Mouse (Mus musculus) left cerebral cortex, adult 18-20 months (tissue): ENCODE data around the gene Il1rap. TPM values are rescaled to one million over a fixed set of nuclear protein-coding genes. Genes with fewer than 3 reads are reported as not detected.

Experiments
- DNase-seq, 2 experiments: peaks; one replicate each; pipeline ENCODE4 v3.0.0; 2021 to 2022; ENCODE audit warnings: low spot score in 2 of 2, mixed read lengths in 1 of 2
- total RNA-seq, 2 experiments: library from RNA; stranded (reverse); gene quantifications; 2 replicates each; pipeline ENCODE4 v1.2.3; 2021

Il1rap gene
- total RNA-seq, 2 experiments from 2014 or later: 30.5 to 30.9 TPM

DNA sequence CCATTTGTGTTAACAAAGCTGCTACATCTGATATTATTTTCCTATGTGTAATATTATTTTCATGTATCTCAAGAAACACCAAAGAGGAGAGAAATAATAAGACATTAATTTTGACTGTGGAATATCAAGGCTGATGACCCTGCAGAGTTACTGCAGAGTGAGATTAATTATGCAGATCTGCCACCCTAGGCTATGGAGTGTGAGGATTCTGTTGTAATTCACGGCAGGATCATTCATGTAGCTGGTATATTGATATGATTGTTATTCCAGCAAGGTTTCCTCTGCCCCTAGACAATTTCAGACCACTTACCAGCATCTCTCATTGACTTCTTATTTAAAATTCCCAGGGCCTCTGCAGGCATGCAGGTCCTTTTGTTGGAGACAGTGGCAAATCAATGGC, 29.0 kb downstream of the Il1rap start:
- no peak for DNase-seq

DNA sequence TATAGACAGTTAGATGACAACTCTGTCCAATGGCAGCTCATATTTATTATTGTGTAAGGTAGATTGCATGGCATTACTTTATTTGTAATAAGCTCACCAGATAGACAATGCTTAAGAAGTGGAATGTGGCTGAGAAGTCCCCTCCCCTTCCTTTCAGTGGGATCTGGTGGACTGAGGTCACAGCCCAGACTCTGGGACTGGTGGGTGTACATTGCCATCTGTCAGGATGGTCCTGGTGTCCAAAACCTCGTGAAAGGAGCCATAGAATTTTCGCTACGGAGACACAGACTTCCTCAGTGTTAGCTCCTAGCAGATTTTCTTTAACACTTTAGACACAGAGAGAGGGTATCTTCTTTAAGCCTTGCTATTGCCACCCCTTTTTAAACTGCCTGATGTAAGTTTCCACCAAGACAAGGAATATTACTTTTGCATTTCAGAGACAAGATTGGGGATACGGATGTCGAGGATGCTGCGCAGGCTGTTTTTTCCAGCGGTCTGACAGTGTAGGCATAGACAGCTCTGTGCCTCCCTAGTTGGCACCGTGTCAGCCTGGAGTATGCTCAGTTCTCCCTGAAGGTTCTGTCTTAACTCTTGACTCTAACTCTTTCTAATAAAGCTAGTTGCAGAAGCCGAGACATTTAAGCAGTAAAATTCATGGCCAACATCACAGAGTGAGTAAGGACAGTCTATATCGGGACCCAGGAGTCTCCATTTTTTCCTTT, 31.2 kb downstream of the Il1rap start:
- DNase-seq: peak; percentile 54 to 57

DNA sequence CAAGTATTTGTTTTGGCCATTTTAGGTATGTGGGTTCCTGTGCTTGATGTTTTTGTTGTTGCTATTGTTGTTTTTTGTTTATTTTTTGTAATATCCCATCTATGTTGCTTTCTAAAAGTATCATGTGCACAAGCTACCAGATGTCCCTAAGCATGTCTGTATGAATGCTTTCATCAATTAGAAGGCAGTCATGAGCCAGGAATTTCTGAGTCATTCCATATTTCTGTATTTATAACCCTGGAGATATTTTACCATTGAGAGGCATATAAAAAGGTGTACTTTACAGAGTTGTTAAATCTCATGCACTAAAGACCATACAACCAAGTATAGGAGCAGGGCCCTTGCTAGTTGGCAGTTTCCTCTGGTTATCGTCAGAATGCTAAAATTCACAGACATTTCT, 41.6 kb downstream of the Il1rap start:
- no peak for DNase-seq

DNA sequence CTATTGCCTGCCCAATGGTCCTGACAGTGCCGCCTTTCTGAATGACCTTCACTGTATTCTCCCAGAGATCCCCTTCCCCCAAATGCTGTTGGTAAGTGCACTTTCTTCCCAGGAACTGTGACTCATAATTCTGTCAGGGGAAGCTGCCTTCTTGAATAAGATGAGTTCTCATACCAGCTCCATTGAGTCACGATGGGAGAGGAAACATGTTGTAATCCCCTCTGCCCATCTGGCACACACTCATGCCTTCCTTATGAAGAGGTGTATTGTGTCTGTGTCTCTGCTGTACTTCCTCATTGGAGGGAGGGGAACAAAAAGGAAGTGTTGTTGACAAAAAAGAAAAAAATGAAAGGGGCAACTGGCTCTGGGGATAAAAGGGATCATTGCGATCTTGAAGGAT, 44.6 kb downstream of the Il1rap start:
- DNase-seq: no peak

DNA sequence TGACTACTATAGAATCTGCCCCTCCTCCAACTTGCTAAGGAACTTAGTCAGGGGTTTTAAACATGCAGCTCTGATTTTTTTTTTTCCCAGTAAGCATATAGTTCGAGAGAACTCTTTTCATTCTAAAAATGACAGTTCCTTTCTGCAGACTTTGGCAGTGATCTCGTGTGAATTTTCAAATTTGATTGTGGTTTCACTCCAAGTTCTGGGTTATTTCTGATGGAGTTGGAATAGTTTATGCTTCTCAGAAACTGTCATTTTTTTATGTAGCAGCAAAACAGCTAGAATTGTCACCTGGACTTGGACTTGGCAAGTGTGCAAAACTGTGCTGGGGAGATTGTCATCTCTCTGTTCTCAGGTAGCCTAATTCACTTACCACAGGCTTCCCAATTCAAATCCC, 53.3 kb downstream of the Il1rap start:
- DNase-seq: peak; percentile 20 to 24

DNA sequence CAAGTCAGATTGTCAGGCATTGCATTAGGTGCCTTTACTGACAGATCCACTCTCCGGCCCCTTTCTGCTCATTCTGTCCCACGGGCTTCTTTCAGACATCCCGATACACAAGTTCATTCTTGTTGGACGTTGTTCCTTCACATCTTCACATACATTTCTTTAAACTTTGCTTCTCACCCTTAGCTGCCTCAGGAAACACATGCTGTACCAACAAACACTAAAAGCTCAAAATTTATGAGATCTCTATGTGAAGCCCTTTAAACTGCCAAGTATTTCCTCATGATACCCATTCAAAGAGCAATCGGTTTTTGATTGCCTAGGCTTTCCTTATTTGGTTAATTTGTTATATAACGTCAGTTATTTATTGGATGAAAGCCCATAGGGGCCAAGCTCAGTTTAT, 61.6 kb downstream of the Il1rap start:
- DNase-seq: no peak

DNA sequence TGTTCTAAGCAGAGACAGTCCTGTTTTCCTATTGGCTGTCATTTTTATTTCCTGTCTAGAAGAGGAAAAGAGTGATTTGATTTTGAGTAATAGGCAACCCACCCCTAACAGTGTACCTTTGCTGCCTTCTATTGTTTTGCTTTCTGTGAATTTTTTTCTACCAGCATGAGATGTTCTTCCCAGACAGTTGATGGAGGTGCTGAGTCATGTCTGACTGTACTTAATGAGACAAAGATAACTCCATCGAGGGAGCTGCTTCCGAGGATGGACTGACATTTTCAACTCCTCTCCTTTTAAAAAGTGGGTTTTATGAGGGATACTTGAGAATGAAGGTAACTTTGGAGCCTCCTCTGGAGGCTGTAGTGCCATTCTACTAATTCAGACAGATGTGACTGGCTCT, 64.6 kb downstream of the Il1rap start:
- no peak for DNase-seq

DNA sequence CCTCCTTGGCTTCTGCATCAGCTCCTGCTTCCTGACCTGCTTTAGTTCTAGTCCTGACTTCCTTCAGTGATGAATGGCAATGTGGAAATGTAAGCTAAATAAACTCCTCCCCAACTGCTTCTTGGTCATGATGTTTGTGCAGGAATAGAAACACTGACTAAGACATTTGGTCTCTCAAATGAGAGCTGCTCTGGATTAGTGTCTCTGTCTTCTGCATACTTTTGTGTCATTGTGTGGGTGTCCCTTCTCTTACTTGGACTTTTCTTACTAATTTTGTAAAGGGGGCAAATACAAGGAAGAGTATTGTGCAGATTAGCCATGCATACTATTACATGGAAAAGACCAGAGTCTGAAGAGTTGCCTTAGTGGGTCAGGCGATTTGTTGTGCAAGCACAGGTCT, 65.5 kb downstream of the Il1rap start:
- no peak for DNase-seq

DNA sequence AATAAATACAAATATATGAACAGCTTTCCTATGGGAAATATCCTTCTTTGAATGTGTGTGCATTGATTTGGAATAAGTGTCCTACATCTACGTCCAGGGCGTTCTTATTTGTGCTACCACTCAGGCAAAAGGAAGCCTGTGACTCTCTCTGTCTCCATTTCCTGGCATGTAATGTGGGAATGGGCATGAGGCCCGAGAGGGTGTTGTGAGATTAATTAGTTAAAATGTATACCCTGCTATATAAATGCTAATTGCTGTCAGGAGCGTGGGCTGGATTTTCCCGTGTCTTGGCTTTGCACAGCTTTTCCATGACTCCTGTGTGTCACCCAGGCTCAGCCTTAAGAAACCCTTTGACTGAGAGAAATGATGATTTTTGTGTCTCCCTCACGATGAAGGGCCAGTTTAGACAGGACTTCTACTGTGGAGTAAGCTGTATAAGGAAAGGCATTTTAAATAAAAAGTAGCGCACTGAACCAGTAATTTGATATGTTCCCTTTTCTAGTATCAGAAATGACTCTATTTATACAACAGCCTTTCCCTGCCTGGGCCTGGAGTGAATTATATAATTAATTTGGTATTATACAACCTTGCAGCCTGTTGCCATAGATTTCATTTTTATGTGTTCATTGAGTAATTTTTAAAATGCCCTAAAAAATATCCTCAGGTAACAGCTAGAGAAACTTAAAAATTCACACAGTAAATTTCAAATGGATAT, 81.4 kb downstream of the Il1rap start:
- DNase-seq: peak; percentile 13 to 31

DNA sequence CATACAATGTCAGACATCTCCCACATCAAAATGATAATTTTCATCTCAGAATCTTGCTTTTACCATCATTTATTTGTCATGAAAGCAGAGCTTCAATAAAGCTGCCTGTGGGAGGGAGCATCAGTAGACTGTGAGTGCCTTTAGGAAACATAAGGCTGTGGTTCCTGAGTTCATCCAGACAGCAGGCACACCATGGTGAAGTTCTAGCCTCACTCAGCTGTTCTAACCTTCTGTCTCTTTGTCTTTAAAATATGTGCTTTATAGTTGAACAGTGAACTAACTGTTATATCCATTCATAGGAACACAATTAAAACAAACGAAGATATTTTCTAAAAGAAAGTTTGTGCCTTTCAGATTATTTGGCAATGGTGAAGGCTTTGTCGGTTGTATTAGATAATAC, 84.9 kb downstream of the Il1rap start:
- DNase-seq: no peak

DNA sequence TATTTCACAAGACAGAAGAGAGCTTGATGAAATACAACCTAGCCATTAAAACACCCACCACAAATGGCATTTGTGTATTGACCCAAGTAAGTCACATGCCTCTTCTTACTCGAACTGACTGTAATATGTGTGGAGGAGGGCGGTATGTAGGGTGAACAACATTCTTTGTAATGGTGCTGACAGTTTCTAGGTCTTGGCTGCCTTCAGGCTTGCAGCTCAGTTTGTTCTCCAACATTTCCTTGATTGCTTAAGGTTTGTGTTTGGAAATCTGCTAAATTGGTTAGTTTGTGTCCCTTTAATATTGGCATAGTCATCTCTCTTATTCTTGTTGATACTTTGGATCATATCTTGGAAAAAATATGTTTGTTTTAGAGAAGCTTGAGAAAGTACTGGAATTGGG, 87.6 kb downstream of the Il1rap start:
- no peak for DNase-seq

DNA sequence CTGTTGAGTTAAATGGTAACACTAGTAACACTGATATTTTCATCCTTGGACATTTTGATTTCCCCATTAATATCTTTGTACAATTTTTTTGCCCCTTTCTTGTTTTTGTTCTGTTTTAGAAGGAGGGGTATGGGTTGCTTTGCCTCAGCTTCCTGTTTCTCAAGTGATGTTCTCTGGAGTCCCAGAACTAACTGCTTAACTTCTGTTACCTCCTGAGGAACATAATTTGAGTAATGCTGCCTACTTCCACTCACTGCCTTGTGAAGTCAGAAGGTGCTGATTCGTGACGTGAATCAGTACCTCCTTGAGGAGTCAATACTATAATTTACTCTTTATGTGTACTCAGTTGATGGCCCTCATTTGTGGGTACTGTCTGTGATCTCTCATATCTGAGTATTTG, 98.9 kb downstream of the Il1rap start:
- DNase-seq: no peak

DNA sequence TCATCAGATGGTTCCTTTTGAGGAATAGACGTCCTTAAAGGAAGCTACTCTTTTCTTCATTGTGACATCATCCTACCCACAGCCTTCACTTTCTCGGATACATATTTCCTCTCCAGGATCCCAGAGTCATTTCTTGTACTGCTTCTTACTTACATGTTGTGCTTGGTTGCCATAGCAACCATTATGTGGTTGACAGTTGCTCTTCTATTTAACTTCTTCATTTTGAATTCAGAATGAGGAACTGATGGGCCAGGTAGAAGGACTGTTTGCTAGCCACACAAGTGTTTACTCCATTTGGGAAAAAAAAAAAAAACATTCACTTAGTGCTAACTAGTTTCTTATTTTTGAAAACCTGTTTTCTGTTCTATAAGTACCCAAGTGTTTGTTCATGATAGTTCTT, 108.3 kb downstream of the Il1rap start:
- no peak for DNase-seq

DNA sequence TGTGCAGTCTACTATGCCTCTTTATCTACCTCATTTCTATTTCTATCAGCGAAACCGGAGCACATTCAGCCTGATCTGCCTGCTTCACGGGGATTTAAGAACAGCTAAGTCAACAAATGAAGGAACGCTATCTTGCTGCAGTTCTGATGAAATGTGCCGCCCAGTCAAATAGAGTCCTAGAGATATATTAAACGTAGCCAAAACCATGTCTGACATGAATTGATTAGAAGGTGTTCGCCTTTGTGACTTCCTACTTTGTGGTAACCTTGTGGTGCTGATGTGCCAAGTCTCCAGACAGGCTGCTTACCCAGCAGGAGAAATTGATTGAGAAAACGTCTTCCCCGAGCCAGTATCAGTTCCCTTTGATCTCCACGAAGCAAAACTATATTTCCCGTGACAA, 109.8 kb downstream of the Il1rap start:
- DNase-seq: no peak

DNA sequence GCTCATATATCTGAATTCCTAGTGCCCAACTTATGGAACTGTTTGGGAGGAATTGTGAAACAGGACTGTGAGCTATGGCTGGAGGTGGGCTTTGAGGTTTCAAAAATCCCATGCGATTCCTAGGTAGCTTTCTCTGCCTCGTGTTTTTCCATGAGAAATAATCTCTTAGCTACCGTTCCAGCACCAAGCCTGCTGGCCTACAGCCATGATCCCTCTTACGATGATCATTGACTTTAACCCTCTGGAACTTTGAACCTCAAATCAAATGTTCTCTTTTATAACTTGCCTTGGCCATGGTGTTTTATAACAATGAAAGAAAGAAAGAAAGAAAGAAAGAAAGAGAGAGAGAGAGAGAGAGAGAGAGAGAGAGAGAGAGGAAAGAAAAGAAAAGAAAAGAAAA, 116.6 kb downstream of the Il1rap start:
- no peak for DNase-seq

DNA sequence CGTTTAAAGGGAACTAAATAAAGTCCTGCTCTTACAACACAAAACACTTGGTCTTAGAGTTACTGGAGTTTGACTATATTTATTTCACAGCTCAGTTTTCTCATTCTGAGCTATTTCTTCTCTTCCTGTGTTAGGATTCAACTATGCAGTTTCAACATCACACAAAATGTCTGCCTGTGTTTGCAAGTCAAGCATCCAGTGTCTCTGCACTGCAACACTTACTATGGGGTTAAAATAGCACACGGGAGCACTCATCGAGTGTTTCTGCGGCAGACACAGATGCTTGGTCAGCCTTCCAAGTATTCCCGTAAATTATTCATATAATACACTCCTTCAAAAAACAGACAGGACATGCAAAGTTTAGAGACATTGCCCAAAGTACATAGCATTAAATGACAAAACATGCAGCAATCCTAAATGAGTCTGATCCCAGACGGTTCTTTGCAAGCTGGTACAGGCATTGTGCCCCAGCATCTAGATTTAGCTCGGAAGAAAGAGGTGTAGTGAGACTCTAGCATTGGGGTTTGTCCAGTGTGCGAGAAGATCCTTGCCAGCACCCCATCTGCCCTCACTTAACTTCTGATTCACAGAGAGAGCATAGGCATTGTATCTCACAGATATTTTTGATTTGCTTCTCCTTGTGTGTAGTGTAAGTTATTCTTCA, 119.1 kb downstream of the Il1rap start:
- DNase-seq: no peak

DNA sequence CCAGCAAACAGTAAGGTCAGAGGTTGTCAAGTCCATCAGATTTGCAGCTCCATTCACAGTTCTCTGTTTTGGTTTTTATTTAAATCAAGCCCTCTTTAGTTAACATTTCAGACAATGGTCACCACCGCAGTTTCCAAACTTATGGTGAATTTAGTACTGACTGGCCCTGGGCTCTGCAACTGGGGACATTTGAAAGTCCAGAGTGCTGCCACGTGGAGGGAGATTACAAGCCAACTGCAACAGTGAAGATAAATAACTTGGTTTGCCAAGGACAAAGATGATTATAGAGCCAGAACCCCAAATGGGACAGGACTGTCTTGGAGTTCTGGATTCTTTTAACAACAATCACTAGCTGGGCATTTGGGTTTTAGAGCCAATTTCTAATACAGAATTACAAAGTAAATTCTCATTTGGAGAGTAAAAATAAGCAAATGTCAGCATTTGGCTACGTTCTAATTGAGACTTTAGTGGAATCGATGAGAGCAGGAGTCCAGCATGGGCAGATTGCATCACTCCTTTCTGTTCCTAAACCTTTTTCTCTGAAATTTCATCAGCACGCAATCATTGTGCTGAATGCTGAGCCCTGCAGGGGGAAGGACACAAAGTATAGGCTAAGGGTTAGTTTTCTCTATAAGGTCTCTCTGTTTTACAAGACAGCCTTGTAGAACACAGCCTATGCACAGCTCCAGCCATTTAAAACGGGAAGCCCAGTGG, 124.3 kb downstream of the Il1rap start:
- DNase-seq: no peak

DNA sequence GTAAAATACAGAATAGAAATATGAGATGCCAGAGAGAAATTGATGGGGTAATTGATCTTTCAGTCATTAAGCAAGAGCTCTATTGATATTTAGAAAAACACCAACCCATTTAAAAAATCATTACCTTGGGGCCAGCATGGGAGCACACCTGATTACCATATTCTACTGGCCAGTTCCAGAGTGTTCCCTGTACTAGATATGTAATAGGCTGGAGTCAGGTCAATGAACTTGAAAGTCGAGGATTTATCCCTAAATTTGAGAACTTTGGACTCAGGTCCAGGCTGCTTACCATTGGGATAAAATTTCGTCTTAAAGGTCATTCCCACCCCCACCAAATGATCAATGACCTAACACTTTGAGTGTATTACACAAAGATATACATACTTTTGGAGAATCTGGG, 125.0 kb downstream of the Il1rap start:
- DNase-seq: no peak

DNA sequence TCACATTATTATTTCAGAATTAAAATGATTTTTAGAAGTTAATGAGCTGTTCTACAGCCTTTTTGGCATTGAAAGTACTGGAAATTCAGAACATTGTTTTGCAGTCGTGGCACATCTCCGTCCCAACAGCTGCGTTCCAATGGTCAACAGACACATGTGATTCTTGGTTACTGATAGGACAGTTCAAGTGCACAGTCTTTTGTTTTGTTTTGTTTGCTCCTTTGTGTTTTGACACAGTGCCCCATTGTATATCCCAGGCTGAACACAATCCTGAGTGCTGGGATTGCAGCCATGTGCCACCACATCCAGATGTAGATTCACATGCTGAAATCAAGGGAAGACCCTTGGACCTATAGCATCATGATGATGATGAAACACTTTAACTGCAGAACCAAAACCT, 129.4 kb downstream of the Il1rap start:
- DNase-seq: no peak

DNA sequence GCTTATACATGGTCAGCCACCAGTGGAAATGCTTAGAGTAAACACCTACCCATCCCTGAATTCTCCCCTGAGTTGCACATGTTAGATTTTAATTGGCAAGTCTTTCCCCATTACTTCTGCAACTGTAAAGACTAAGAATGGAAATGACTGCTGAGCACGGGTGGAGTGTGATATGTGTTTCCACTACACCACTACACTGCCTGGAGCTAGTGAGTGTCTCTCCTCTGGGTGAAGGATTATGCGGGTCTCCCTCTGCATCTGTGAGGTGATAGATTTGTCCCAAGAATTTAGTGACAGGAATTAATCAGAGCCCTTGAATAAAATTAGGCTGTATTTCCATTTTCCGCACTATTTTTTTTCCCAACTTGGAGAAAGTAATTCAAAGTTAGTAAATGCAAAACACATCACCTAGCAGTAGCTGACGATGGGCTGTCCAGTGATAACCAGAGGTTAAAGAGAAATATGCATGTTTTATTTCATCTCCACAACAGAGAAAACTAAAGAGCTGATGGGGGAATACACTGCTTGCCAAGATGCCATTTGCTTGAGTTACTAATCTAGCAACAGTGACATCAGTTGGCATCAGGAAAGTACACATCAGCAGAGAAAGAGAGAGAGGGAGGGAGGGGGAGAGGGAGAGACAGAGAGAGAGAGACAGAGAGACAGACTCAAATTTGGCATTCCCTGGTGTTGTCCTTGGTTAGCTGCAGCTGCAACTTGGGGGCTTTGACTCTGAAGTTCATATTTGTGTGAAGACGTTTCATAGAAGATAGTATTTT, 132.2 kb downstream of the Il1rap start:
- no peak for DNase-seq

DNA sequence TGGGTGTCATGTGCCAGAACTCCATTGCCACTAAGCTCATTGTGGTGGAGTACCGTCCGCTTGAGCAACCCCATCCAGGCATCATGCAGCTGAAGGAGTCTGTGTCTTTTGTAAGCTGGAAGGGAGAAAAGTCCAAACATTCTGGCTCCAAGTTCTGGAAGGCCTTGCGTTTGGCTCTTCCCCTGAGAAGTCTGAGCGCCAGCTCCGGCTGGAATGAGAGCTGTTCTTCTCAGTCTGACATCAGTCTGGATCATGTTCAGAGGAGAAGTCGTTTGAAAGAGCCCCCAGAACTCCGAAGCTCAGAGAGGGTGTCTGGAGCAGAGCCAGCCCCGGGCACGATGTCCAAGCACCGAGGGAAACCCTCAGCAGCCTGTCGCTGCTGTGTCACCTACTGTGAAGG, 141.0 kb downstream of the Il1rap start:
- DNase-seq: no peak
